Mouse (Mus musculus): Measurements from ENCODE around the gene Zfp758. TPM values are rescaled to one million over a fixed set of nuclear protein-coding genes. Genes with fewer than 3 reads are reported as not detected.

The Zfp758 gene
- polyA plus RNA-seq, 1 experiment from 2014 or later, result 6.8 TPM

Other genes starting within 250 kb of the Zfp758 start
- 1.2 and 1.6 TPM in 2 replicates for gene Zfp947, start 195.3 kb upstream of the Zfp758 start, polyA plus RNA-seq (2016; fragmentation: Nextera tagmentation; extraction: Ambion mirVana)
- gene Zfp994, start 135.8 kb upstream of the Zfp758 start, polyA plus RNA-seq (2016; fragmentation: Nextera tagmentation; extraction: Ambion mirVana), result 1.0 and 1.7 TPM in 2 replicates
- gene CT030661.1, start 46.6 kb upstream of the Zfp758 start, polyA plus RNA-seq (2016; fragmentation: Nextera tagmentation; extraction: Ambion mirVana), result 5.6 and 8.1 TPM in 2 replicates
- 13.0 and 14.2 TPM in 2 replicates for gene Zfp944, start 53 bp upstream of the Zfp758 start, polyA plus RNA-seq (2016; fragmentation: Nextera tagmentation; extraction: Ambion mirVana)
- 19.0 and 23.7 TPM in 2 replicates for gene Zfp946, start 62.8 kb downstream of the Zfp758 start, polyA plus RNA-seq (2016; fragmentation: Nextera tagmentation; extraction: Ambion mirVana)
- gene Vmn2r111, start 212.0 kb downstream of the Zfp758 start, polyA plus RNA-seq (2016; fragmentation: Nextera tagmentation; extraction: Ambion mirVana), result not detected in 2 replicates
- gene Vmn2r112, start 239.5 kb downstream of the Zfp758 start, polyA plus RNA-seq (2016; fragmentation: Nextera tagmentation; extraction: Ambion mirVana), result not detected in 2 replicates